Mouse (Mus musculus): ENCODE data around the gene Abcc3.

Abcc3 gene

DNA sequence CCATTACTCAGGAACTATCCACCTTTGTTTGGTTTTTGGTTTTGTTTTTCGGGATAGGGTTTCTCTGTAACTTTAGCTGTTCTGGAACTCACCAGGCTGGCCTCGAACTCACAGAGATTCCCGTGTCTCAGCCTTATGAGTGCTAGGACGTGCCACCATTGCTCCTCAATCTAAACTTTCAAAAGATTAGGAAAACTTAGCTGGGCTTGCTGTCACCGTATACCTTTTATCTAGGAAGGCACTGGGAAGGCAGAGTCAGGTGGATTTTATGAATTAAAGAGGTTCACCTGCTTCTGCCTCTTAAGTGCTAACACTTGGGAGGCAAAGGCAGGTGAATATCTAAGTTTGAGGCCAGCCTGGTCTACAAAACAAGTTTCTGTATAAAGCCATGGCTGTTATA is 70.2 kb downstream of the Abcc3 start:
- DNase-seq = no peak

GRCm38 (mm10) chr11:94321931-94322400 is 70.8 kb downstream of the Abcc3 start, which contains the start of gene Luc7l3:
Gene Luc7l3 (minus strand): TSS chr11:94321988.
- DNase-seq = peak; percentile 98

- DNase-seq = peak; percentile 71
Observed at GRCm38 (mm10) chr11:94320969-94321930, 71.5 kb downstream of the Abcc3 start.

- DNase-seq = no peak
Observed at GRCm38 (mm10) chr11:94318056-94318455, 74.7 kb downstream of the Abcc3 start.

DNA sequence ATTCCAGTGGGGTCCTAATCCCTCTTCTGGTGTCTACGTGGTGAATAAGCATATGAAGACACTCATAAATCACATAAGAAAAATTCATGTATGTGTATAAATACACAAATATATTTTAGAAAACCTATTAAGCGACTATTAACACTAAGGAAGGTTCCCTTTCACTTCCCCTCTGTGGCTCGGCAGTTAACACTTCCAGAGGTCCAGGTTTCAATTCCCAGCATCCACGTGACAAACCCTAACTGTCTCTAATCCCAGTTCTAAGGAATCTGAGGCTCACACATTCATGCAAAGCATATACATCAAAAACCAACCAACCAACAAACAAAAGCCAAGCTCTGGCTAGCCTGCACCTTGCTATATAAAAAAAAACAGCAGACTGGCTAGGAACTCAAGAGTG is 75.3 kb downstream of the Abcc3 start:
- no peak for DNase-seq

GRCm38 (mm10) chr11:94317014-94317413 is 75.8 kb downstream of the Abcc3 start:
- no peak for DNase-seq

DNA sequence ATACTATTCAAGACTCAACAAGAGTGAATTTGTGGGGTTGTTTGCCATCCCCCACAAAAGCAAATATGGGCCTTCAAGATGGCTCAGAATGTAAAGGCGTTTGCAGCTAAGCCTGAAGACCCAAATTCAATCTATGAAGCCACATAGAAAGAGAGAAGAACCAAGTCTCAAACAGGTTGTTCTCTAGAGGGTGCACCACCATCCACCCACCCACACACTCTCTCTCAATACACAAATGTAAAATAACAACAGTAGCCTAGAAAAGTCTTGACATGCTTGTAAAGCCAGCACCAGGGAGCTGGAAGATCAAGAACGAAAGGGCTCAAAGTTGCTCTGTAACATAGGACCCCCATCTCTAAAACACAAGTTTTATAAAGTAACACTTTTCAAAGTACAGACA is 76.3 kb downstream of the Abcc3 start:
- no peak for DNase-seq

DNA sequence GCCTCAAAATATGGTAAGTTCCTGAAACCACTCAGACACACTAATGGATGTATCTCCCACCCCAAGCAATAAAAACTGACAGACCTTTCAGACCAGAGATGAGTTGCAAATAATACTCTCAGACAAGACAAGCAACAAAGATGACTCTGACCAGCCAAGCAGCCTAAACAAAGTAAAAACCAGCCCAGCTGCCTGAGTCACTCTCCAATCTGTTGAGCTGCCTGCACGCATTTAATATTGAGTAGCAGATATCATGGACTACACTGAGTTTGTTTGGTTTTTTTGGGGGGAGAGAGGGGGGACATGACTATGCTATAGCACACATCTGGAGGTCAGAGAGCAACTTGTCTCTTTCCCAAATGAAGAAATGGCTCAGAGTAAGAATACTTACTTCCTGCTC is 77.5 kb downstream of the Abcc3 start:
- DNase-seq = no peak

- no peak for DNase-seq
Observed at GRCm38 (mm10) chr11:94314098-94314652, 78.6 kb downstream of the Abcc3 start.

GRCm38 (mm10) chr11:94312733-94313132 is 80.1 kb downstream of the Abcc3 start:
- DNase-seq = no peak

DNA sequence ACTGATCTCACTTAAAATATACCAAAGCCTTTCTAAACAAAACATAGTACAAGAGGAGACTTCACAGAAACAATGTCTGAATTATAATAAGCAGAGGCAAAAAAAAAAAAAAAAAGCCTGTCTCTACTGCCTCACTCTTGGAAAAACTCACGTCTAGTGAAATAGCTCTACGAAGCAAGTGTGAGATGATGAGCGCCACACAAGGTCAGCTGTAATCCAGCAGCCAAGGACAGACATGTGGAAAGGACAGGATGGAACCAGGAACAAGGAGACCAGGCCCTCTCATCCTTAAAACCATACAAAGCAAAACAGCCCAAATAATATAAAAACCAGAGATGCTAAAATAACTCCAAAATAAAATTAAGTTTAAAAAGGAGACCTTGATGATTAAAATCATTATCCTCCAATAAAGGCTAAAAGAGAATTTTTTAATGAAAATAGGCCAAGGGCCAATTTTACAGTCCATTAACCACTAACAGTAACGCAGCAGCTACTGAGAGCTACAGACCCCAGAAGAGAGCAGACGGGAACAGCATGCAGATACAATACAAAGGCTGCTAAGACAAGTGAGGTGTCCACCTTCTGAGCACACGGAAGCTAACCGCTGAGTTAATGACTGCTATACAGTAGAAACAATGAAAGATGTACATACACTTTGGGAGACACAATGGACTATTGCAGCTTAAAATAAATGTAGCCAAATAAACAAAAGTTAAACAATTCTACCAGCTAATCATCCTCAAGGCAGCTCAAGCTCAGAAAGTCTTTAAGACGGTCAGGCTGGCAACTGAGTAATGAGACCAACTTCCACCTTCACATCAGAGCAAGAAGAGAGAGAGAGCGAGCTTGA is 97.6 kb downstream of the Abcc3 start:
- DNase-seq = no peak

All from embryo, embryonic 11 days (tissue).